Mouse (Mus musculus) stomach, postnatal 0 days (tissue): ENCODE measurements at regions not wholly inside any gene's neighbourhood (a gene's known extent, or its start where the extent isn't known, plus 50 kb on each side); places are given as distances from the start of the nearest gene placed in this dataset.

Source experiments
- CTCF ChIP-seq: IDR thresholded peaks from 2 replicates; pipeline ENCODE4 v1.5.1; 2016; ENCODE audit warnings: antibody characterized with exemption, low read depth, mild to moderate bottlenecking, moderate library complexity
- EP300 ChIP-seq: optimal IDR thresholded peaks from 2 replicates; pipeline ENCODE3; 2016; ENCODE audit warnings: antibody characterized with exemption

DNA sequence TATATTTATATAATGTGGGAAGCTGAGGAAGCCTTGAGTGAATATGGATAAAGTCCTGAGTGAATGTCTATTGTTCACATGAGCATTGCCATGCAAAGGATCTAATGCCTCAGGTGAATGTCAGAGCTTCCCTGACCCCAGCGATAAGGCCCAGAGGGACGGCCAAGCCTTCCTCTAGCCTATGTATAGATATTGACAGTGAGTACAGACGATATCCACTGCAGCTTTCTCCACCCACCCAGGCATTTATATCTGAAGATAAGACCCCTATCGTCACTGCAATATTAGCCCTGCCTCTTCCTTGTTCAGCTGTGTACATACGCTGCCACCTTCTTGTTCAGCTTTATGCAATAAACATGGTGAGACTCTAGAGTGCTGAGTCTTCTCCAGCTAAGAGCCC is 158.8 kb downstream of the Map2k4 start:
- no peak for TF ChIP-seq CTCF
- TF ChIP-seq EP300: no peak
